Mouse (Mus musculus): ENCODE measurements around the gene Gm20388. TPM values are rescaled to one million over a fixed set of nuclear protein-coding genes. Genes with fewer than 3 reads are reported as not detected.

The Gm20388 gene
- polyA plus RNA-seq, 1 experiment from 2014 or later: not detected

GRCm38 (mm10) chr8:121348998-121349397, 1438.4 kb downstream of the Gm20388 start:
- no peak overlapping the region for H3K4me3 ChIP-seq (replicated peaks; ENCODE audit: low read length)
- no peaks in the 10 kb centered on the region for H3K4me1 ChIP-seq (replicated peaks; ENCODE audit: control insufficient read depth, insufficient read depth, low read length)
- no peak for ATAC-seq (ENCODE audit: low FRiP score)
- no peak overlapping the region for H3K27ac ChIP-seq
- H3K4me2 ChIP-seq (replicated peaks): no peak overlapping the region
- DNase-seq (ENCODE audit: low spot score): no peak
- H3K9me3 ChIP-seq (ENCODE audit: control insufficient read depth, low read length): no peaks in the 10 kb centered on the region
- H3K9ac ChIP-seq: no peak overlapping the region
- H3K36me3 ChIP-seq (replicated peaks; ENCODE audit: control insufficient read depth, insufficient read depth): no peaks in the 10 kb centered on the region
- H3K27me3 ChIP-seq (ENCODE audit: control insufficient read depth, insufficient read depth, low read length): no peaks in the 10 kb centered on the region
- 43% methylated on average over 4 of the region's 4 CpGs for WGBS

GRCm38 (mm10) chr8:121350803-121351202, 1440.2 kb downstream of the Gm20388 start:
- 80% methylated on average over 9 of the region's 9 CpGs for WGBS
- no peak overlapping the region for H3K9ac ChIP-seq
- no peaks in the 10 kb centered on the region for H3K9me3 ChIP-seq (ENCODE audit: control insufficient read depth, low read length)
- no peak overlapping the region for H3K27ac ChIP-seq
- H3K27me3 ChIP-seq (ENCODE audit: control insufficient read depth, insufficient read depth, low read length): no peaks in the 10 kb centered on the region
- no peaks in the 10 kb centered on the region for H3K36me3 ChIP-seq (replicated peaks; ENCODE audit: control insufficient read depth, insufficient read depth)
- H3K4me2 ChIP-seq (replicated peaks): no peak overlapping the region
- ATAC-seq (ENCODE audit: low FRiP score) (no peak), DNase-seq (ENCODE audit: low spot score) (no peak)
- no peak overlapping the region for H3K4me3 ChIP-seq (replicated peaks; ENCODE audit: low read length)
- H3K4me1 ChIP-seq (replicated peaks; ENCODE audit: control insufficient read depth, insufficient read depth, low read length): no peaks in the 10 kb centered on the region

- Histone ChIP-seq H3K4me2 (replicated peaks) (no peak overlapping the region), H3K9ac (no peak overlapping the region), H3K9me3 (ENCODE audit: control insufficient read depth, low read length) (no peaks in the 10 kb centered on the region), H3K4me3 (replicated peaks; ENCODE audit: low read length) (no peak overlapping the region), H3K36me3 (replicated peaks; ENCODE audit: control insufficient read depth, insufficient read depth) (no peaks in the 10 kb centered on the region), H3K27me3 (ENCODE audit: control insufficient read depth, insufficient read depth, low read length) (no peaks in the 10 kb centered on the region), H3K27ac (no peak overlapping the region), H3K4me1 (replicated peaks; ENCODE audit: control insufficient read depth, insufficient read depth, low read length) (peaks cover 11% of the 10 kb centered on the region)
- DNase-seq (ENCODE audit: low spot score) (no peak), ATAC-seq (ENCODE audit: low FRiP score) (no peak)
- 77% methylated on average over 10 of the region's 10 CpGs for WGBS
Observed at GRCm38 (mm10) chr8:121354844-121355243, 1444.2 kb downstream of the Gm20388 start.

GRCm38 (mm10) chr8:121357451-121357850, 1446.8 kb downstream of the Gm20388 start:
- WGBS: 90% methylated on average over 4 of the region's 4 CpGs
- H3K9ac ChIP-seq: no peak overlapping the region
- H3K27ac ChIP-seq: no peak overlapping the region
- no peaks in the 10 kb centered on the region for H3K9me3 ChIP-seq (ENCODE audit: control insufficient read depth, low read length)
- H3K4me1 ChIP-seq (replicated peaks; ENCODE audit: control insufficient read depth, insufficient read depth, low read length): peaks cover 11% of the 10 kb centered on the region
- no peaks in the 10 kb centered on the region for H3K27me3 ChIP-seq (ENCODE audit: control insufficient read depth, insufficient read depth, low read length)
- H3K4me3 ChIP-seq (replicated peaks; ENCODE audit: low read length): no peak overlapping the region
- no peaks in the 10 kb centered on the region for H3K36me3 ChIP-seq (replicated peaks; ENCODE audit: control insufficient read depth, insufficient read depth)
- DNase-seq (ENCODE audit: low spot score) (no peak), ATAC-seq (ENCODE audit: low FRiP score) (no peak)
- H3K4me2 ChIP-seq (replicated peaks): no peak overlapping the region

- H3K9ac ChIP-seq: no peak overlapping the region
- no peaks in the 10 kb centered on the region for H3K27me3 ChIP-seq (ENCODE audit: control insufficient read depth, insufficient read depth, low read length)
- DNase-seq (ENCODE audit: low spot score): no peak
- H3K36me3 ChIP-seq (replicated peaks; ENCODE audit: control insufficient read depth, insufficient read depth): no peaks in the 10 kb centered on the region
- H3K9me3 ChIP-seq (ENCODE audit: control insufficient read depth, low read length): no peaks in the 10 kb centered on the region
- no peak for ATAC-seq (ENCODE audit: low FRiP score)
- H3K4me3 ChIP-seq (replicated peaks; ENCODE audit: low read length): no peak overlapping the region
- 0 out of 2 replicates have a peak overlapping the region, but pooled peaks have one; percentile 54 for H3K27ac ChIP-seq
- no peak overlapping the region for H3K4me2 ChIP-seq (replicated peaks)
- 66% methylated on average over 4 of the region's 4 CpGs for WGBS
- H3K4me1 ChIP-seq (replicated peaks; ENCODE audit: control insufficient read depth, insufficient read depth, low read length): peaks cover 11% of the 10 kb centered on the region
Observed at GRCm38 (mm10) chr8:121358609-121359008, 1448.0 kb downstream of the Gm20388 start.

GRCm38 (mm10) chr8:121359131-121359981, 1448.7 kb downstream of the Gm20388 start:
- H3K9me3 ChIP-seq (ENCODE audit: control insufficient read depth, low read length): no peaks in the 10 kb centered on the region
- ATAC-seq (ENCODE audit: low FRiP score): peak; percentile 48; the same call in 1 of the 2 replicates
- WGBS: 31% methylated on average over 20 of the region's 20 CpGs
- H3K27me3 ChIP-seq (ENCODE audit: control insufficient read depth, insufficient read depth, low read length): no peaks in the 10 kb centered on the region
- 0 out of 2 replicates have a peak overlapping the region, but pooled peaks have one; percentile 6 for H3K4me2 ChIP-seq (replicated peaks)
- no peak overlapping the region for H3K4me3 ChIP-seq (replicated peaks; ENCODE audit: low read length)
- H3K9ac ChIP-seq: peak overlapping the region; percentile 28; the same call in 1 of the 2 replicates
- peak; percentile 31 for DNase-seq (ENCODE audit: low spot score)
- H3K36me3 ChIP-seq (replicated peaks; ENCODE audit: control insufficient read depth, insufficient read depth): no peaks in the 10 kb centered on the region
- H3K27ac ChIP-seq: peak overlapping the region; percentile 54; the same call in 1 of the 2 replicates
- H3K4me1 ChIP-seq (replicated peaks; ENCODE audit: control insufficient read depth, insufficient read depth, low read length): peaks cover 11% of the 10 kb centered on the region

GRCm38 (mm10) chr8:121360001-121360400, 1449.4 kb downstream of the Gm20388 start:
- H3K27me3 ChIP-seq (ENCODE audit: control insufficient read depth, insufficient read depth, low read length): no peaks in the 10 kb centered on the region
- DNase-seq (ENCODE audit: low spot score): no peak

GRCm38 (mm10) chr8:121361166-121361565, 1450.5 kb downstream of the Gm20388 start:
- Histone ChIP-seq H3K27me3 (ENCODE audit: control insufficient read depth, insufficient read depth, low read length) (no peaks in the 10 kb centered on the region), H3K9me3 (ENCODE audit: control insufficient read depth, low read length) (no peaks in the 10 kb centered on the region), H3K36me3 (replicated peaks; ENCODE audit: control insufficient read depth, insufficient read depth) (no peaks in the 10 kb centered on the region), H3K4me1 (replicated peaks; ENCODE audit: control insufficient read depth, insufficient read depth, low read length) (peaks cover 11% of the 10 kb centered on the region), H3K4me2 (replicated peaks) (no peak overlapping the region), H3K4me3 (replicated peaks; ENCODE audit: low read length) (no peak overlapping the region), H3K27ac (no peak overlapping the region), H3K9ac (no peak overlapping the region)
- DNase-seq (ENCODE audit: low spot score) (no peak), ATAC-seq (ENCODE audit: low FRiP score) (no peak)
- 72% methylated on average over 8 of the region's 8 CpGs for WGBS

More at GRCm38 (mm10) chr8:121360001-121360400, 1449.4 kb downstream of the Gm20388 start:
- H3K36me3 ChIP-seq (replicated peaks; ENCODE audit: control insufficient read depth, insufficient read depth): no peaks in the 10 kb centered on the region
- no peaks in the 10 kb centered on the region for H3K9me3 ChIP-seq (ENCODE audit: control insufficient read depth, low read length)
- H3K4me3 ChIP-seq (replicated peaks; ENCODE audit: low read length): no peak overlapping the region
- no peak overlapping the region for H3K4me2 ChIP-seq (replicated peaks)
- no peak overlapping the region for H3K27ac ChIP-seq
- ATAC-seq (ENCODE audit: low FRiP score): no peak
- 65% methylated on average over 6 of the region's 6 CpGs for WGBS
- H3K9ac ChIP-seq: no peak overlapping the region
- H3K4me1 ChIP-seq (replicated peaks; ENCODE audit: control insufficient read depth, insufficient read depth, low read length): peaks cover 11% of the 10 kb centered on the region

GRCm38 (mm10) chr8:121364646-121365045, 1454.0 kb downstream of the Gm20388 start:
- 88% methylated on average over 6 of the region's 6 CpGs for WGBS
- Histone ChIP-seq H3K4me2 (replicated peaks) (no peak overlapping the region), H3K4me1 (replicated peaks; ENCODE audit: control insufficient read depth, insufficient read depth, low read length) (0 out of 2 replicates have a peak, but pooled peaks cover 4% of the 10 kb centered on the region), H3K9me3 (ENCODE audit: control insufficient read depth, low read length) (no peaks in the 10 kb centered on the region), H3K27ac (no peak overlapping the region), H3K9ac (no peak overlapping the region), H3K36me3 (replicated peaks; ENCODE audit: control insufficient read depth, insufficient read depth) (no peaks in the 10 kb centered on the region), H3K27me3 (ENCODE audit: control insufficient read depth, insufficient read depth, low read length) (no peaks in the 10 kb centered on the region), H3K4me3 (replicated peaks; ENCODE audit: low read length) (no peak overlapping the region)
- no peak for DNase-seq (ENCODE audit: low spot score)
- ATAC-seq (ENCODE audit: low FRiP score): no peak
